Mouse (Mus musculus) thymus, adult 2 months (tissue): ENCODE measurements around the gene Arpp21.

Experiments used
- CTCF ChIP-seq: fragments of 200-500 bp; IDR thresholded peaks from 2 replicates; pipeline ENCODE4 v1.5.1; 2012; ENCODE audit warnings: mild to moderate bottlenecking, control low read depth, low read length, moderate library complexity, borderline replicate concordance; ENCODE audit not compliant: control insufficient read depth, poor library complexity, insufficient read depth; ENCODE audit errors: extremely low read depth
- POLR2A ChIP-seq: fragments of 200-500 bp; IDR thresholded peaks from 2 replicates; pipeline ENCODE4 v1.6.1; 2012; ENCODE audit warnings: mild to moderate bottlenecking, low read length, control low read depth, moderate library complexity; ENCODE audit not compliant: control insufficient read depth, poor library complexity, insufficient read depth; ENCODE audit errors: extremely low read depth

GRCm38 (mm10) chr9:112188358-112188893, 47.3 kb downstream of the Arpp21 start:
- TF ChIP-seq CTCF (no peak), POLR2A (no peak)
